Mouse (Mus musculus): ENCODE results near the gene Cebpb.

Gene Cebpb

GRCm38 (mm10) chr2:167722538-167722937 is 33.8 kb downstream of the Cebpb start:
- no peak for DNase-seq

- DNase-seq, result no peak
Observed at GRCm38 (mm10) chr2:167723589-167724206, 35.0 kb downstream of the Cebpb start.

- DNase-seq, result no peak
Observed at GRCm38 (mm10) chr2:167725879-167726278, 37.2 kb downstream of the Cebpb start.

- DNase-seq, result peak in 1 of 2 experiments; percentile 27
Observed at GRCm38 (mm10) chr2:167727161-167727560, 38.4 kb downstream of the Cebpb start.

GRCm38 (mm10) chr2:167730036-167730435 is 41.3 kb downstream of the Cebpb start:
- no peak for DNase-seq

GRCm38 (mm10) chr2:167731149-167731548 is 42.4 kb downstream of the Cebpb start:
- DNase-seq, result no peak

GRCm38 (mm10) chr2:167734861-167735260 is 46.1 kb downstream of the Cebpb start:
- no peak for DNase-seq

- no peak for DNase-seq
Observed at GRCm38 (mm10) chr2:167739030-167739429, 50.3 kb downstream of the Cebpb start.

All from cerebellum, postnatal 36 days (tissue).